Comparison of ENCODE assay signal across 8 mouse cellular contexts in genomic region chr12:99563219-99564059, GRCm38 (mm10). TPM values are rescaled to one million over a fixed set of nuclear protein-coding genes. Genes with fewer than 3 reads are reported as not detected.
DNase-seq lines count a peak whose midpoint lies in the region; ATAC-seq lines count a peak whose summit lies in the region.

TSS of gene Foxn3 (minus strand) at chr12:99563582.

- peak; percentile 73 to 81 for DNase-seq in adrenal gland, adult 18-20 months (ENCODE audit: low spot score in 2 of 2)
- peak; percentile 92 for DNase-seq in embryo, embryonic 11 days
- DNase-seq in gastrocnemius, postnatal 25 days: peak; percentile 83
- peak; percentile 67 to 82 for DNase-seq in left cerebral cortex, postnatal 25 days (ENCODE audit: low spot score in 2 of 2)
- peak; percentile 85 for DNase-seq in right cerebral cortex, postnatal 25 days
- peak; percentile 83 for DNase-seq in yolk sac, embryonic 10.5 days (ENCODE audit: low spot score)

- ATAC-seq in inflammation-experienced regulatory T-cells, adult 6 months: peak; percentile 16
- peak; percentile 43 for ATAC-seq in megakaryocyte-erythroid progenitor cell, adult 5-6 weeks (replicated peaks; ENCODE audit: low FRiP score, low TSS enrichment, poor library complexity, severe bottlenecking)

- intact Hi-C loops in left cerebral cortex, postnatal 25 days (cut with DNase I): loop anchor here (1.0 to 5.0 kb wide), 3 partner anchors 64 to 274 kb away; no protein-coding TSS in a partner anchor

RNA-seq across cellular contexts. Expression of gene Foxn3, which starts in this region (rescaled TPM):
- total RNA-seq in adrenal gland, adult 18-20 months (2021): 10 to 100 TPM; 41.4 to 49.2 TPM
- total RNA-seq in gastrocnemius, postnatal 25 days (2021): 100 to 1,000 TPM; 163 to 186 TPM
- polyA plus RNA-seq in inflammation-experienced regulatory T-cells, adult 6 months (2017; shearing (Covaris generic)): 100 to 1,000 TPM in 1 of 3 experiments, 10 to 100 TPM in 2; 65.0 to 119 (median 97.5) TPM
- 10 to 100 TPM; 49.3 to 52.8 TPM for total RNA-seq in left cerebral cortex, postnatal 25 days (2021)
- 118 and 140 TPM in 2 replicates for total RNA-seq in megakaryocyte-erythroid progenitor cell, adult 5-6 weeks (2014; fragmentation: Nextera tagmentation)
- 36.9 and 47.6 TPM in 2 replicates for total RNA-seq in megakaryocyte-erythroid progenitor cell, adult 5-6 weeks (2017)

Comparison
In these comparisons a context has a peak if more than half of its experiments do, and no peak if none do; other contexts are left out.
1. Peak in every context shown above with its lines: DNase-seq and ATAC-seq.